Mouse (Mus musculus): ENCODE measurements around the gene Sfrp4.

GRCm38 (mm10) chr13:19614311-19614710 is 8.6 kb upstream of the Sfrp4 start:
- TF ChIP-seq CTCF (IDR thresholded peaks at IDR 0.05; ENCODE audit: low read depth, low read length) (no peak), POLR2A (IDR thresholded peaks at IDR 0.05; ENCODE audit: extremely low read depth, insufficient read depth, low read length) (no peak)

Measured in liver, adult 2 months (tissue).